In genomic region chr5:20720201-20720900, GRCm38 (mm10) we compare ENCODE assay signal across 10 mouse cellular contexts.
DNase-seq lines count a peak whose midpoint lies in the region; ATAC-seq and TF ChIP-seq lines count a peak whose summit lies in the region.
"Had no signal": no experiment of that assay in that cellular context is flagged by ENCODE, and none has a peak within 500 bp of the region (broad histone marks: within the 10 kb centered on the region; RNA-seq: fewer than 3 reads in every experiment).

No protein-coding gene starts in this region.

- no peak overlapping the region for H3K9ac ChIP-seq in stomach, embryonic 16.5 days (ENCODE audit: low read length)
- H3K9ac ChIP-seq: neural tube, embryonic 12.5 days had no signal

- no peaks in the 10 kb centered on the region for H3K9me3 ChIP-seq in stomach, embryonic 16.5 days (replicated peaks; ENCODE audit: control insufficient read depth, low read length)
- H3K9me3 ChIP-seq: neural tube, embryonic 12.5 days had no signal

- H3K36me3 ChIP-seq in testis, adult 2 months (ENCODE audit: control insufficient read depth, insufficient read depth, low read length) = no peaks in the 10 kb centered on the region
- H3K36me3 ChIP-seq in stomach, embryonic 16.5 days (ENCODE audit: control insufficient read depth, insufficient read depth, low read length) = no peaks in the 10 kb centered on the region
- H3K36me3 ChIP-seq: neural tube, embryonic 12.5 days had no signal

- H3K4me1 ChIP-seq in testis, adult 2 months (ENCODE audit: control insufficient read depth, insufficient read depth, low read length) = no peaks in the 10 kb centered on the region
- H3K4me1 ChIP-seq in lung, adult 2 months (ENCODE audit: control insufficient read depth, insufficient read depth, low read length) = peaks cover 3% of the 10 kb centered on the region; the same call in 1 of the 2 replicates
- no peaks in the 10 kb centered on the region for H3K4me1 ChIP-seq in stomach, embryonic 16.5 days (ENCODE audit: control insufficient read depth, insufficient read depth, low read length)
- H3K4me1 ChIP-seq: neural tube, embryonic 12.5 days had no signal

- no peak for TF ChIP-seq CTCF in testis, adult 2 months (IDR thresholded peaks at IDR 0.05; ENCODE audit: control insufficient read depth, insufficient read depth, insufficient replicate concordance, low read depth, low read length)
- no peak for TF ChIP-seq CTCF in lung, adult 2 months (IDR thresholded peaks at IDR 0.05; ENCODE audit: insufficient read depth, low read length)

- peak overlapping the region; percentile 26; the same call in 1 of the 2 replicates for H3K27ac ChIP-seq in testis, adult 2 months (ENCODE audit: control insufficient read depth, insufficient read depth, low read depth, low read length)
- peak overlapping the region; percentile 11; the same call in 1 of the 2 replicates for H3K27ac ChIP-seq in stomach, embryonic 16.5 days (ENCODE audit: low read length)
- H3K27ac ChIP-seq: hindbrain, postnatal 0 days; neural tube, embryonic 12.5 days had no signal

- H3K4me2 ChIP-seq in stomach, embryonic 16.5 days (ENCODE audit: low read depth, low read length) = no peak overlapping the region
- H3K4me2 ChIP-seq: neural tube, embryonic 12.5 days had no signal

- WGBS in lung, adult 2 months = 44% methylated on average over 4 of the region's 4 CpGs
- WGBS in stomach, embryonic 16.5 days = 48% methylated on average over 4 of the region's 4 CpGs

- peak; percentile 22 for DNase-seq in adrenal gland, adult 2 months
- no peak for DNase-seq in adrenal gland, adult 18-20 months (ENCODE audit: low spot score in 2 of 2)
- no peak for DNase-seq in testis, postnatal 10 days (ENCODE audit: low spot score)
- DNase-seq in lung, adult 2 months = peak; percentile 46
- no peak for DNase-seq in B cell, adult 2 months

- H3K4me3 ChIP-seq in testis, adult 2 months (ENCODE audit: control insufficient read depth, low read depth, low read length) = no peak overlapping the region
- H3K4me3 ChIP-seq in lung, adult 2 months (replicated peaks; ENCODE audit: extremely low read depth, low read depth, low read length) = no peak overlapping the region
- no peak overlapping the region for H3K4me3 ChIP-seq in stomach, embryonic 16.5 days (replicated peaks; ENCODE audit: low read length)
- H3K4me3 ChIP-seq: neural tube, embryonic 12.5 days had no signal

- no peaks in the 10 kb centered on the region for H3K27me3 ChIP-seq in testis, adult 2 months (ENCODE audit: control insufficient read depth, insufficient read depth, low read length)
- H3K27me3 ChIP-seq in stomach, embryonic 16.5 days (ENCODE audit: control insufficient read depth, insufficient read depth, low read length) = no peaks in the 10 kb centered on the region
- H3K27me3 ChIP-seq: neural tube, embryonic 12.5 days had no signal

- no peak; the same call in 1 of the 2 replicates for ATAC-seq in stomach, embryonic 16.5 days (ENCODE audit: insufficient read depth, low FRiP score)
- no peak for ATAC-seq in megakaryocyte, adult 5-6 weeks (ENCODE audit: poor library complexity, severe bottlenecking)
- ATAC-seq: hindbrain, postnatal 0 days had no signal

- no peak for TF ChIP-seq POLR2A in testis, adult 2 months (IDR thresholded peaks at IDR 0.05; ENCODE audit: control insufficient read depth, low read depth, low read length)
- no peak for TF ChIP-seq POLR2A in lung, adult 2 months (IDR thresholded peaks at IDR 0.05; ENCODE audit: borderline replicate concordance, extremely low read depth, low read depth, low read length)

Comparison
In these comparisons a context has a peak if more than half of its experiments do, and no peak if none do; other contexts are left out.
1. DNase-seq: peak in adrenal gland, adult 2 months (single experiment) and lung, adult 2 months (single experiment); none in adrenal gland, adult 18-20 months (0 of 2), testis, postnatal 10 days (single experiment) and B cell, adult 2 months (0 of 2).